Mouse (Mus musculus) hindbrain, embryonic 13.5 days (tissue): ENCODE results near the gene Tcf20. TPM values are rescaled to one million over a fixed set of nuclear protein-coding genes. Genes with fewer than 3 reads are reported as not detected.
A peak's percentile ranks its signal among the peaks of the same experiment; 100 is the strongest.

Source experiments
- ATAC-seq: fragments of 200-750 bp; cut with Nextera tagmentation; 2 replicates; pipeline ENCODE4 v1.8.0; 2017; ENCODE audit warnings: moderate TSS enrichment; ENCODE audit not compliant: low FRiP score
- H3K27ac ChIP-seq: fragments of 300-500 bp; sonication (generic); 2 replicates; pipeline ENCODE4 v1.5.1; 2015; ENCODE audit warnings: inconsistent platforms, mild to moderate bottlenecking, moderate library complexity
- H3K27me3 ChIP-seq: fragments of 300-500 bp; sonication (generic); 2 replicates; pipeline ENCODE4 v1.6.1; 2015; ENCODE audit warnings: mild to moderate bottlenecking, inconsistent platforms
- H3K36me3 ChIP-seq: fragments of 300-500 bp; sonication (generic); 2 replicates; pipeline ENCODE4 v1.6.1; 2015; ENCODE audit warnings: mild to moderate bottlenecking, inconsistent platforms
- H3K4me1 ChIP-seq: fragments of 300-500 bp; sonication (generic); replicated peaks from 2 replicates; pipeline ENCODE4 v1.6.1; 2015; ENCODE audit warnings: inconsistent platforms
- H3K4me2 ChIP-seq: fragments of 300-500 bp; sonication (generic); 2 replicates; pipeline ENCODE4 v1.6.1; 2015; ENCODE audit warnings: inconsistent platforms, mild to moderate bottlenecking, moderate library complexity
- H3K4me3 ChIP-seq: fragments of 300-500 bp; sonication (generic); 2 replicates; pipeline ENCODE4 v1.5.1; 2015; ENCODE audit warnings: mild to moderate bottlenecking, inconsistent platforms
- H3K9ac ChIP-seq: fragments of 300-500 bp; sonication (generic); 2 replicates; pipeline ENCODE4 v1.6.1; 2015; ENCODE audit warnings: mild to moderate bottlenecking, inconsistent platforms
- H3K9me3 ChIP-seq: fragments of 300-500 bp; sonication (generic); 2 replicates; pipeline ENCODE4 v1.6.1; 2016; ENCODE audit warnings: inconsistent platforms
- WGBS: fragments of 180-500 bp; shearing (Covaris S2); methylation state at CpG from one replicate; pipeline ENCODE4 v1.1.7; 2015; 5-methylcytosine and 5-hydroxymethylcytosine counted together
- polyA plus RNA-seq: library from polyadenylated mRNA; unstranded; fragments of >200 nt; fragmentation: Nextera tagmentation; extraction: Ambion mirVana; gene quantifications from 2 replicates; pipeline ENCODE4 v1.2.1, GENCODE M21; 2015

Tcf20 gene
- polyA plus RNA-seq, 1 experiment from 2014 or later: 11.8 TPM

DNA sequence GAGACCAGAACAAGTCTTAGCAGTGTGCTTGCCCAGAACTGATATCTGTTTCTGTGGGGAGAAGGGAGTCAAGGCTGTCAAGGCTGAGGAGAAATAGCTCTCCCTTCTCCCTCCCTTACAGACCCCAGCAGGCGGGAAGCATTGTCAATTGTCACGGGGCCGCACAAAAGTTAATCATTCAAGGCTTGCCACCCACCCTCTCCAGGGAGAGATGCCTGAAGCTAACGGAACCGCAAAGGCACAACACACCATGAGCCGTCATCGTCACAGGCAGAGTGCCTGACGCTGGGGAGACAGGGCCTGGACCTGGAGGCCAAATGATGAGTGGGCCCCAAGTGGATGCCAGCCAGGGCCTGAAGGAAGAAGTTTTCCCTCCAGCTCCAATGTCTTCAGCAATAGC, 22.8 kb upstream of the Tcf20 start:
- peaks cover 40% of the 10 kb centered on the region for H3K4me1 ChIP-seq
- no peaks in the 10 kb centered on the region for H3K36me3 ChIP-seq
- peak overlapping the region; percentile 12; the same call in 1 of the 2 replicates for H3K27ac ChIP-seq
- peak overlapping the region; percentile 49 for H3K9ac ChIP-seq
- 3% methylated on average over 8 of the region's 8 CpGs for WGBS
- H3K9me3 ChIP-seq: no peaks in the 10 kb centered on the region
- peak overlapping the region; percentile 19 for H3K4me2 ChIP-seq
- peak; percentile 22; the same call in 1 of the 2 replicates for ATAC-seq
- peaks cover 66% of the 10 kb centered on the region for H3K27me3 ChIP-seq
- no peak overlapping the region for H3K4me3 ChIP-seq

DNA sequence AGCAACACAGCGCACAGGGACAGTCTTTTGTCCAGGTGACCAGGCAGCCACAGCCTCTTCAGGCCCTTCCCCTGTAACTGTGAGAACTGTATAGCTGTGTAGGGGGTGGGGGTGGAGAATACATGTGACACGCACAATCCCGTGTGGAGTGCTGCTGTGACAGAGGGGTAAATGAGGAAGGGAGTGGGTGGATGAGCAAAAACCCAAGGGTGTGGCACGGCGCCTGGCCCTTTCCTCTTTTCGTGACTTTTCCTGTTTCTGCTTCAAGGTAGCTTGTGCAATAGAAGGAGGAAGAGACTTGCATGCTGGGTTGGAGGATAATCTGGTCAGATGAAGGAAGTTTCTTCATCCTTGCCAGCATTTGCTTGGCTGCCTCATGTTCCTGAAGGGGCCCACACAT, 21.9 kb upstream of the Tcf20 start:
- peaks cover 57% of the 10 kb centered on the region for H3K27me3 ChIP-seq
- ATAC-seq: no peak
- H3K4me3 ChIP-seq: no peak overlapping the region
- peaks cover 40% of the 10 kb centered on the region for H3K4me1 ChIP-seq
- H3K9me3 ChIP-seq: no peaks in the 10 kb centered on the region
- no peak overlapping the region for H3K4me2 ChIP-seq
- no peak overlapping the region for H3K9ac ChIP-seq
- no peaks in the 10 kb centered on the region for H3K36me3 ChIP-seq
- 89% methylated on average over 6 of the region's 6 CpGs for WGBS
- no peak overlapping the region for H3K27ac ChIP-seq

DNA sequence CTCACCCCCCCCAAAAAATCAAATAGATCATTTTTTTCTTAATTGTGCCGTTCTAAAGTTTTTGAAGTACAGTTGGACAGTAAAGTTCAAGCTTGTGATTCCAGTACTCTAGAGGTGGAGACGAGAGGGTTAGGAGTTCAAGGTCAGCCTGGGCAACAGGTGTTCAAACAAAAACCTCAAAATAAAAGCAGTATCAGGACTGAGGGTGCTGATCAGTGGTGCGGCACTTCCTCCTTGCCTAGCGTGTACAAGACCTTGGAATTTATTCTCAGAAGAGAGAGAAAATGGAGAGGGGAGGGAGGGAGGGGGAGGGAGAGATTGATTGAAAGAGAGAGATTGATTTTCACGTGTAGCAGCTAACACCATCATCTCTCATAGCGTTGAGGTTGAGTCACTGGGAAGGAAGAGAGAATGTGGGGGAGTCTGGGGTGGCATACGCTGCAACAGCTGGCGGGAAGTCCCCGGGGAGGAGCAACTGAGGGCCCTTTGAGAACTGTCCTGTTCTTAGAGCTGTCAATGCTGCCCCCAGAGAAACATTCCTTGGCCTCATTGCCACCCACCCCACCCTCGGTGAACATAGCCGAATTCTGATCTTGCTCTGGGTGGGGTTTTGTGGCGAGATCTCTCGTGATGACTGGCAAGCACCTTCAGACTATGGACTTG, 21.2 kb upstream of the Tcf20 start:
- Histone ChIP-seq H3K27me3 (peaks cover 53% of the 10 kb centered on the region), H3K4me3 (no peak overlapping the region), H3K9me3 (no peaks in the 10 kb centered on the region), H3K27ac (no peak overlapping the region), H3K4me1 (peaks cover 40% of the 10 kb centered on the region), H3K9ac (no peak overlapping the region), H3K4me2 (no peak overlapping the region), H3K36me3 (no peaks in the 10 kb centered on the region)
- 65% methylated on average over 13 of the region's 13 CpGs for WGBS
- ATAC-seq: no peak

DNA sequence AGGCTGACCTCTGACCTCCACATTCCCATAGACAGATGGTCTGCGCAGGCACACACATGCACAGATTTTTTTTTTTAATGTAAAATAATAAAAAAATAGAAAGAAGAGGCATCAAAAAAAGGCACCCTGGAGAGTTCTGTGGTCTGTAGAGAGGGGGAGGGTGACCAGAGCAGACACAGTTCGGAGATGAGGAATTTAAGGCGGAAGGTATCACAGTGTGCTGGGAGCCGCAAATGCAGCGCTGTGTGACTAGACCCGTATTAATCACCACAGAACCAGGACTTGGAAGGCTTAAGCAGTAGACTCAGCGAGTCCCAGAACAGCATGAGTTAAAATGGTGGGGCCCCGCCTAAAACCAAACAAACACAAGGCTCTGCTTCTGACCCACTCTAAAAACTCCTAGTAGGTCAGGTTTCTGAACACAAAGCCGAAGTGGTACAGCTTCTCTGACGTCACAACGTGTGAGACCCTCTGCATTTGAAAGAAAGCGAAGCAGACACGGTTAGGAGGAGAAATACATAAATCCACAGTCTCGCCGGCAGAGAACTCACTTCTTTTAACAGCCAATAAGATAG, 19.8 kb upstream of the Tcf20 start:
- no peaks in the 10 kb centered on the region for H3K9me3 ChIP-seq
- H3K27ac ChIP-seq: no peak overlapping the region
- 54% methylated on average over 15 of the region's 15 CpGs for WGBS

DNA sequence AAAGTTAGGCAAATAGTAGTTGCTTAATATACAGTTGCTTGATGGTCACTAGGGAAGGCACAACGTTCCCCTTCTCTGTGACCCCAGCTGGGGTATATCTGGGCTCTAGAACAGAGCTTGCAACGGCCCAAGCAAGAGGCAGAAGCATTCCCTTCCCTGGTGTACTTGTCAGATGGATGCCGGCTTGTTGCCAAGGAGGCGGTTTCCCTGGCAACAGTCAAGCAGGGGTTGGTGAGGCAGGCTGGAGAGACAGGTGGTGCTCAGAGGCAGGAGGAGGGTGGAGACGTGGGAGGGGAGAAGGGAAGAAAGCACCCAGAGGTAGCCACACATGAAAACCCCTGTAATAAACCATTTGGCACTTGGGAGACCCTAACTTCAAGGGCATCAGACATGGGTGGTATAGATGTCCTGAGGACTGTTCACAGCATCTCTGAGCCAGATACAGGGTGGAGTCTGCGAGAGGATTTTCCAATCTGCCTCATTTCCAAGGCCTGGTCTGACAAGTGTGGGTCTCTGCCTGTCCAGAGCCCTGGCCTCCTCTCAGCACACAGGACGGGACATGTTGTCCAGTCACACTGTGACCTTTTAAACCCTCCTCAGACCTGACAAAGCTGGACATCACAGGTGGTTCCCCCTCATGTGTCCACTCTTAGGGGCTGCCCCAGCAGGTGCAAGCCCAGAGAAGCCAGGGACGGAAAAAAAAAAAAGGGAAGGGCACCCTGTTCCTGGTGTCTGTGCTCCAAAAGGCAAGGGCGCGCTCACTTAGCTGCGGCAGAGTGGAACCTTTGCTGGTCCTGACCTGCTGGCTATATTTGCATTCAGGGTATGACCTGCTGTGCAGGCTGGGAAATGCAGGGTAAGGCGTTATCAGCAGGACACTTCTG, 15.2 kb upstream of the Tcf20 start:
- peaks cover 38% of the 10 kb centered on the region for H3K27me3 ChIP-seq
- H3K4me1 ChIP-seq: peaks cover 27% of the 10 kb centered on the region
- H3K27ac ChIP-seq: peak overlapping the region; percentile 84
- 26% methylated on average over 12 of the region's 12 CpGs for WGBS
- ATAC-seq: peak; percentile 82
- H3K9ac ChIP-seq: peak overlapping the region; percentile 51; the same call in 1 of the 2 replicates
- H3K9me3 ChIP-seq: no peaks in the 10 kb centered on the region
- H3K4me3 ChIP-seq: no peak overlapping the region
- no peak overlapping the region for H3K4me2 ChIP-seq
- no peaks in the 10 kb centered on the region for H3K36me3 ChIP-seq

More for the DNA sequence above, 19.8 kb upstream of the Tcf20 start:
- Histone ChIP-seq H3K4me2 (no peak overlapping the region), H3K4me3 (no peak overlapping the region), H3K27me3 (peaks cover 43% of the 10 kb centered on the region), H3K4me1 (peaks cover 45% of the 10 kb centered on the region), H3K36me3 (no peaks in the 10 kb centered on the region), H3K9ac (no peak overlapping the region)
- no peak for ATAC-seq

DNA sequence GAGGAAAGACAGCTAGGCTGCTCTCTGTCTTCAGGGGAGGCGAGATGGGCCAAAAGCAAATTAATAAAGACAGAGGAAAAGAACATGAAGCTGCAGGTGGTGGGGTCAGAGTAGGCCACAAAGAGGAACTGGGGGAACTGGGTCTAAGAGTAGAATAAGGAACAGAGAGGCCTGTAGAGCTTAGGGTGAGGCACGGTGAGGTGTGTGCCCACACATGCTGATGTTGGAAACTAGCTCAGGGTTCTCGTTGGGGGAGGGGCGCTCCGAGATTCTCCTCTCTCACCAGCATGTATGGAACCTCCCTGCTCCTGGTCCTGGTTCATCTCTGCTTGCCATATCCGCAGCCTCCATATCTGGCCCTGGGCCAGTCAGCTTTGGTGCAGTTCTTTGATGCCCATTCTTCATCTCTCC, 11.1 kb upstream of the Tcf20 start:
- H3K9ac ChIP-seq: peak overlapping the region; percentile 9; the same call in 1 of the 2 replicates
- no peak overlapping the region for H3K4me3 ChIP-seq
- H3K36me3 ChIP-seq: no peaks in the 10 kb centered on the region
- H3K4me1 ChIP-seq: peaks cover 66% of the 10 kb centered on the region
- 85% methylated on average over 6 of the region's 6 CpGs for WGBS
- no peak overlapping the region for H3K4me2 ChIP-seq
- no peak overlapping the region for H3K27ac ChIP-seq
- H3K27me3 ChIP-seq: peaks cover 38% of the 10 kb centered on the region
- no peaks in the 10 kb centered on the region for H3K9me3 ChIP-seq
- ATAC-seq: no peak

DNA sequence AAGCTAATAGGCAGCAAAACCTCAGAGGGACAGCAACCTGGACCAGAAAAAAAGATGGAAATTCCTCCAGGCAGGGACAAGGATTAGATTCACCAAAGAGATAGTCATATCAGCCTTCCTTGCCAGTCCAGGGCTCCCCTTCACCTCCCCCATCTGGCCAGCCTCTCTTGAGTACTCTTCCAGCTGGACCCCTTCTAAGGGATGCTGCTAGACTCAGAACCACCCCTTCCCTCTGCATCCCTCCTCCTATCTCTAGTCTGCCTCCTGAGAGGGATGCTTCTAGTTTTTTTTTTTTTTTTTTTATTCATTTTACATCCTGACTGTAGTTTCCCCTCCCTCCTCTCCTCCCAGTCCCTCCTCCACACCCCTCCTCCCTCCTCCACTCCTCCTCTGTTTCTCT, 8.8 kb upstream of the Tcf20 start:
- ATAC-seq: no peak
- no peak overlapping the region for H3K27ac ChIP-seq
- no peak overlapping the region for H3K4me2 ChIP-seq
- H3K27me3 ChIP-seq: peaks cover 33% of the 10 kb centered on the region
- H3K9ac ChIP-seq: no peak overlapping the region
- peaks cover 59% of the 10 kb centered on the region for H3K4me1 ChIP-seq
- no peaks in the 10 kb centered on the region for H3K36me3 ChIP-seq
- H3K4me3 ChIP-seq: no peak overlapping the region
- H3K9me3 ChIP-seq: no peaks in the 10 kb centered on the region

DNA sequence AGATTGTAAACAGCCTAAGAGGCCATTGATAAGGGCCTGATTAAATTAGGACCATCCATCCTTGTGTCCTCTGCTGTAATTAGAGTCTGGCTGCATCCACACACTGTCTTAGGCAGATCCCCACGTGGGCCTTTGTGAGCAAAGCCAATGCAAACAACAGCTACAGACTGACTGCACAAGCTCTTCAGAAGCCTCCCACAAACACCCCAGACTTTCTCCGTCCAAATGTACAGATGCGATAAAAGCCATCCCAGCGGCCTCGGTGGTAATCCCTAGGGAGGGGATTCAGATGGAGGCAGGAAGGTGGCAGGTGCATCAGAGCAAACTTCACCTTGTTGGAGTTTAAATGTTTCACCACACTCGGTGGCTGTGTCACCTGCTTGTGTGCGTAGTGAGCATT, 7.6 kb upstream of the Tcf20 start:
- Histone ChIP-seq H3K4me1 (peaks cover 63% of the 10 kb centered on the region), H3K4me2 (no peak overlapping the region), H3K27me3 (peaks cover 35% of the 10 kb centered on the region), H3K9me3 (no peaks in the 10 kb centered on the region), H3K9ac (peak overlapping the region; percentile 19; the same call in 1 of the 2 replicates), H3K27ac (peak overlapping the region; percentile 67), H3K36me3 (no peaks in the 10 kb centered on the region), H3K4me3 (no peak overlapping the region)
- WGBS: 50% methylated on average over 7 of the region's 7 CpGs
- ATAC-seq: no peak

DNA sequence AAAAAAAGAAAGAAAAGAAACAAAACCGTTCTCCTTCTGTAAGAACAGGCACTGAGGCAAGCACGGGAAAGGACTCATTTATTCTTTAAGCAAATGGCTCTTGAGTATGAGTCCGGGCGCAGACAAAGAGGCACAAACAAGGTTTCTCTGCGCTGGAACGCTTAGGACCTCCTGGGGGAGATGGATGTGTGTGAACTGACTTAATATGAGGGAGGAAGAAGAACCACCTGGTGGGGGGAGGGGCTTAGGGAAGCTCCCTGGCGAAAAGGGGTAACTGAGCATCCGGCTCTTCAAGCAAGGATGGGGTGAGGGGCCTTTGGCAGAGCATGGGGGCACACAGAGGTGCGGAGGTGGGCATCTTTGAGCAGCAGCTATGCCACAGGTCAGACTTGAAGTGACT, 5.2 kb upstream of the Tcf20 start:
- Histone ChIP-seq H3K9ac (no peak overlapping the region), H3K4me3 (no peak overlapping the region), H3K27ac (no peak overlapping the region), H3K27me3 (peaks cover 18% of the 10 kb centered on the region), H3K9me3 (no peaks in the 10 kb centered on the region), H3K36me3 (no peaks in the 10 kb centered on the region), H3K4me2 (no peak overlapping the region), H3K4me1 (peaks cover 83% of the 10 kb centered on the region)
- no peak for ATAC-seq
- WGBS: 41% methylated on average over 9 of the region's 9 CpGs

DNA sequence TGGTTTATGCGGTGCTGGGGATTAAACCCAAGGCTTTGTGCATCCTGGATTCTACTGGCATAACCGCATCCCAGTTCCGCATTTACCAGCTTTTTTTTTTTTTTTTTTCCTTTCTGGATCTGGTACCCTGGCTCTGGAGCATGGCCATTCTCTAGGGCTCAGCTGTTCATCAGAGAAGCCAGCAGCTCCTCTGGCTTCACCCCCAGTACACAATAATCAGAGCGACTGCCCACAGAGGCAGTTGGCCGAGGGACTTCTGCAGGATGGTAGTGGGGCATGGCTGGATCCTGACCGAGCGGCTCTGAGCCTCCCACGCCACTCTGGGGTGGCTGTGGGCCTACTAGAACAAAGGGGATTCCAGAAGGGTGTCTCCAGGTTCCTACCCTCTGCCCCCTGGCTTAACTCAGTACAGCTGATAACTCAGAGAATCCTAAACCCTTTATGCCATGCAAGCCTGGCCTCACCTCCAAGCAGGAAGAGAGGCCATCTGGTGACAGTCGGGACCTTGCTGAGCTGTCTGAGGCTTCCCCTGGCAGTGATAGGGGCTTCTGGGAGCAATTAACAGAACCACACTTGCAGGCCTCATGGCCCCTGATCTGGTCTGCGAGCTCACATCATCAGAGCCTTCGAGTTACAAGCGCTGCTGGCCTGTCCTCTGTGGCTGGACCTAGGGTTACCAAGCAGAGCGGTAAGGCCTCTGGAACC, 4.6 kb upstream of the Tcf20 start:
- Histone ChIP-seq H3K36me3 (no peaks in the 10 kb centered on the region), H3K4me3 (no peak overlapping the region), H3K4me1 (peaks cover 83% of the 10 kb centered on the region), H3K9ac (peak overlapping the region; percentile 4; the same call in 1 of the 2 replicates), H3K27me3 (peaks cover 12% of the 10 kb centered on the region), H3K9me3 (no peaks in the 10 kb centered on the region), H3K4me2 (no peak overlapping the region), H3K27ac (peak overlapping the region; percentile 58)
- 62% methylated on average over 13 of the region's 13 CpGs for WGBS
- ATAC-seq: no peak

DNA sequence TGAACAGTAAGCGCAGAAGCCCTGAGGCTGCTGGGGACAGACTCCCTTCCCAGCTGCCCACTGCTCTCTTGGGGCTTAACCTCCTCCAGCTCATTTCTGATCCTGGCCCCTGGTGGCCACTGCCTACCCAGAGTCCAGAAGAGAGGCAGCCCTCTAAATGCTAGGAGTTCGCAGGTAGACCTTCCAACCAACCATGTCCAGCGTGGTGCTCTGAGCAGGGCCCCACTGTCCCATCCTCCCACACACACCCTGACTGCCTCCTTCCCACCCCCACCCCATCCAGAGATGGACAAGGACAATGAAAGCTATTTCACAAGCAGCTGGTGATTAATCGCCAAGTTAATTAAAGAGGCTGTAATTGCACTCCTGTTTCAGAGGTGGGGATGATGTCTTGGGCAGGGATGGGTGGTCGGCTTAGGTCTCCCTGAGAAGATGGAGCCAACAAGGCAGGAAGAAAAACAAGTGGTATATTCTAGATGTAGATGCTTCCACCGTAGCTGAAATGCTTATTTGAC, 1.6 kb upstream of the Tcf20 start:
- no peaks in the 10 kb centered on the region for H3K36me3 ChIP-seq
- H3K9ac ChIP-seq: no peak overlapping the region
- 54% methylated on average over 6 of the region's 6 CpGs for WGBS
- ATAC-seq: no peak
- H3K4me3 ChIP-seq: no peak overlapping the region
- H3K27ac ChIP-seq: peak overlapping the region; percentile 52
- peaks cover 36% of the 10 kb centered on the region for H3K27me3 ChIP-seq
- H3K4me1 ChIP-seq: peaks cover 80% of the 10 kb centered on the region
- no peaks in the 10 kb centered on the region for H3K9me3 ChIP-seq
- no peak overlapping the region for H3K4me2 ChIP-seq
